Mouse (Mus musculus) gastrocnemius, postnatal 10 days (tissue): ENCODE results near the gene Gdap1l1. TPM values are rescaled to one million over a fixed set of nuclear protein-coding genes. Genes with fewer than 3 reads are reported as not detected.
"Not testable (repeated sequence)": the region's sequence is repeated elsewhere in the genome, so short reads cannot be mapped to it uniquely, and the experiment has no call there.

ENCODE experiments used
- DNase-seq: peaks from one replicate; pipeline ENCODE4 v3.0.0; 2021; ENCODE audit warnings: mixed read lengths
- total RNA-seq, 2 experiments: library from RNA; stranded (reverse); gene quantifications; 2 replicates each; pipeline ENCODE4 v1.2.3; 2021

Gdap1l1 gene
- total RNA-seq, 2 experiments from 2014 or later, result 0.14 to 0.34 TPM

GRCm38 (mm10) chr2:163422895-163423660 lies 15.2 kb upstream of the Gdap1l1 start:
- no peak for DNase-seq

GRCm38 (mm10) chr2:163424597-163424996 lies 13.7 kb upstream of the Gdap1l1 start, which contains the start of gene Oser1:
TSS of gene Oser1 (minus strand) at chr2:163424697.
- no peak for DNase-seq

- no peak for DNase-seq
Measured at GRCm38 (mm10) chr2:163428346-163429011, 9.8 kb upstream of the Gdap1l1 start.

GRCm38 (mm10) chr2:163431289-163431688 lies 7.0 kb upstream of the Gdap1l1 start:
- no peak for DNase-seq

GRCm38 (mm10) chr2:163433971-163434370 lies 4.3 kb upstream of the Gdap1l1 start:
- DNase-seq, result no peak

- DNase-seq, result no peak
Measured at GRCm38 (mm10) chr2:163437800-163438199, 476 bp upstream of the Gdap1l1 start.

GRCm38 (mm10) chr2:163438619-163439451 lies 559 bp downstream of the Gdap1l1 start:
- DNase-seq, result no peak

GRCm38 (mm10) chr2:163439488-163439887 lies 1.2 kb downstream of the Gdap1l1 start:
- DNase-seq, result no peak

GRCm38 (mm10) chr2:163443543-163443942 lies 5.3 kb downstream of the Gdap1l1 start:
- DNase-seq, result no peak

GRCm38 (mm10) chr2:163444017-163444416 lies 5.7 kb downstream of the Gdap1l1 start:
- DNase-seq, result no peak

- no peak for DNase-seq
Measured at GRCm38 (mm10) chr2:163447375-163447774, 9.1 kb downstream of the Gdap1l1 start.

- no peak for DNase-seq
Measured at GRCm38 (mm10) chr2:163449276-163449675, 11.0 kb downstream of the Gdap1l1 start.

- no peak for DNase-seq
Measured at GRCm38 (mm10) chr2:163450668-163451295, 12.5 kb downstream of the Gdap1l1 start.

- no peak for DNase-seq
Measured at GRCm38 (mm10) chr2:163452738-163453137, 14.5 kb downstream of the Gdap1l1 start.

- DNase-seq, result no peak
Measured at GRCm38 (mm10) chr2:163453378-163453777, 15.1 kb downstream of the Gdap1l1 start.

GRCm38 (mm10) chr2:163458539-163459265 lies 20.4 kb downstream of the Gdap1l1 start:
- DNase-seq, result peak; percentile 36

- peak; percentile 25 for DNase-seq
Measured at GRCm38 (mm10) chr2:163459380-163459779, 21.1 kb downstream of the Gdap1l1 start.

GRCm38 (mm10) chr2:163460622-163461021 lies 22.3 kb downstream of the Gdap1l1 start:
- no peak for DNase-seq

GRCm38 (mm10) chr2:163461307-163461706 lies 23.0 kb downstream of the Gdap1l1 start:
- not testable (repeated sequence) for DNase-seq

- DNase-seq, result no peak
Measured at GRCm38 (mm10) chr2:163462386-163462785, 24.1 kb downstream of the Gdap1l1 start.

- DNase-seq, result no peak
Measured at GRCm38 (mm10) chr2:163462801-163463200, 24.5 kb downstream of the Gdap1l1 start.
